Mouse (Mus musculus) liver, adult 2 months (tissue): Measurements from ENCODE around the gene Gpd1l.

Experiments used
- CTCF ChIP-seq: fragments of 200-500 bp; IDR thresholded peaks from 2 replicates; pipeline ENCODE4 v1.5.1; 2011; ENCODE audit warnings: low read depth, low read length, control low read depth
- POLR2A ChIP-seq: fragments of 200-500 bp; IDR thresholded peaks from 2 replicates; pipeline ENCODE4 v1.6.1; 2011; ENCODE audit warnings: low read length, control low read depth; ENCODE audit not compliant: insufficient read depth; ENCODE audit errors: extremely low read depth

- TF ChIP-seq POLR2A: no peak
- TF ChIP-seq CTCF: no peak
These were observed 40.8 kb downstream of the Gpd1l start for GRCm38 (mm10) chr9:114892974-114893373.
